Mouse (Mus musculus) telencephalon, adult 2 months (tissue): Measurements from ENCODE around the gene Reln.

ENCODE experiments used
- DNase-seq: peaks from one replicate; pipeline ENCODE4 v3.0.0-alpha.2; 2011; ENCODE audit warnings: low read depth, low spot score

The Reln gene

GRCm38 (mm10) chr5:22307853-22308252 is 36.6 kb downstream of the Reln start:
- DNase-seq = no peak

GRCm38 (mm10) chr5:22307072-22307471 is 37.4 kb downstream of the Reln start:
- peak; percentile 83 for DNase-seq

GRCm38 (mm10) chr5:22303709-22304108 is 40.8 kb downstream of the Reln start:
- DNase-seq = no peak

GRCm38 (mm10) chr5:22302309-22302708 is 42.2 kb downstream of the Reln start:
- no peak for DNase-seq

GRCm38 (mm10) chr5:22300788-22301187 is 43.7 kb downstream of the Reln start:
- no peak for DNase-seq

- DNase-seq = no peak
These were observed 44.5 kb downstream of the Reln start for GRCm38 (mm10) chr5:22300046-22300445.

GRCm38 (mm10) chr5:22295161-22295560 is 49.3 kb downstream of the Reln start:
- no peak for DNase-seq

- no peak for DNase-seq
These were observed 53.1 kb downstream of the Reln start for GRCm38 (mm10) chr5:22291409-22291808.

- no peak for DNase-seq
These were observed 59.1 kb downstream of the Reln start for GRCm38 (mm10) chr5:22285396-22285795.

- DNase-seq = no peak
These were observed 62.3 kb downstream of the Reln start for GRCm38 (mm10) chr5:22282141-22282665.

- DNase-seq = no peak
These were observed 63.9 kb downstream of the Reln start for GRCm38 (mm10) chr5:22280534-22281164.

- DNase-seq = no peak
These were observed 65.3 kb downstream of the Reln start for GRCm38 (mm10) chr5:22279201-22279600.

- DNase-seq = peak; percentile 55
These were observed 70.4 kb downstream of the Reln start for GRCm38 (mm10) chr5:22274134-22274533.

GRCm38 (mm10) chr5:22266489-22267301 is 77.8 kb downstream of the Reln start:
- DNase-seq = no peak

GRCm38 (mm10) chr5:22262351-22262765 is 82.1 kb downstream of the Reln start:
- peak; percentile 60 for DNase-seq

- no peak for DNase-seq
These were observed 89.2 kb downstream of the Reln start for GRCm38 (mm10) chr5:22255346-22255745.

GRCm38 (mm10) chr5:22253910-22254309 is 90.6 kb downstream of the Reln start:
- DNase-seq = no peak

GRCm38 (mm10) chr5:22253318-22253717 is 91.2 kb downstream of the Reln start:
- DNase-seq = no peak

GRCm38 (mm10) chr5:22247850-22248249 is 96.7 kb downstream of the Reln start:
- DNase-seq = no peak

- peak; percentile 60 for DNase-seq
These were observed 99.4 kb downstream of the Reln start for GRCm38 (mm10) chr5:22245056-22245455.

GRCm38 (mm10) chr5:22243538-22243937 is 101.0 kb downstream of the Reln start:
- no peak for DNase-seq

GRCm38 (mm10) chr5:22241560-22241959 is 102.9 kb downstream of the Reln start:
- DNase-seq = no peak

GRCm38 (mm10) chr5:22236801-22237200 is 107.7 kb downstream of the Reln start:
- DNase-seq = no peak
